Mouse (Mus musculus) cerebellum, adult 2 months (tissue): ENCODE measurements at regions not wholly inside any gene's neighbourhood (a gene's known extent, or its start where the extent isn't known, plus 50 kb on each side); places are given as distances from the start of the nearest gene placed in this dataset.

ENCODE experiments used
- CTCF ChIP-seq: fragments of 200-500 bp; IDR thresholded peaks from 2 replicates; pipeline ENCODE4 v1.5.1; 2011; ENCODE audit warnings: low read depth, mild to moderate bottlenecking, control low read depth, low read length, moderate library complexity, borderline replicate concordance; ENCODE audit not compliant: insufficient read depth
- POLR2A ChIP-seq: fragments of 200-500 bp; IDR thresholded peaks from 2 replicates; pipeline ENCODE4 v1.6.1; 2011; ENCODE audit warnings: low read length, control low read depth, borderline replicate concordance; ENCODE audit not compliant: insufficient read depth

DNA sequence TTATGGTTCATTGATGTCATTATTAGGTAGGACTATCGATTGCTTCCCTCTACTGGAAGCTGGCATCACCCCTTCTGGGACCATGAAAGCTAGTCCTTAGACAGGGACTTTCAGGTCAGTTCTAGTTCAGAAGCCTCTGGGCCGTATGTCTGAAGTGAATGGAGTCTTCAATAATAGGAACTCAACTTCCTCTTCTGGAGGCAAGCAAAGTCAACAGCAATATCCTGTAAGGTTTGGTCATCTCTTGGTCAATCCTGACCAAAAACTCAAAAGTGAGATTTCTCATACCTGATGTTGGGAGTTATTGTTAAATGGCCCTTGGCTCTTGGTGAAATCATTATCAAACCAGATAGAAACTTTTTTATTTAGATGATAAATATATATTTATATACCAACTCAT is 2377.6 kb upstream of the Gm7489 start:
- TF ChIP-seq CTCF, result no peak
- no peak for TF ChIP-seq POLR2A
